Mouse (Mus musculus): ENCODE results near the gene Olfr547.
"Not testable (repeated sequence)": the region's sequence is repeated elsewhere in the genome, so short reads cannot be mapped to it uniquely, and the experiment has no call there.

Gene Olfr547

GRCm38 (mm10) chr7:102534449-102534848 is at the start of gene Olfr547:
Gene Olfr547 (plus strand): TSS chr7:102534749.
- no peak for DNase-seq (ENCODE audit: low read depth, low spot score)

GRCm38 (mm10) chr7:102484766-102485165 is 49.8 kb upstream of the Olfr547 start:
- not testable (repeated sequence) for DNase-seq (ENCODE audit: low read depth, low spot score)

DNA sequence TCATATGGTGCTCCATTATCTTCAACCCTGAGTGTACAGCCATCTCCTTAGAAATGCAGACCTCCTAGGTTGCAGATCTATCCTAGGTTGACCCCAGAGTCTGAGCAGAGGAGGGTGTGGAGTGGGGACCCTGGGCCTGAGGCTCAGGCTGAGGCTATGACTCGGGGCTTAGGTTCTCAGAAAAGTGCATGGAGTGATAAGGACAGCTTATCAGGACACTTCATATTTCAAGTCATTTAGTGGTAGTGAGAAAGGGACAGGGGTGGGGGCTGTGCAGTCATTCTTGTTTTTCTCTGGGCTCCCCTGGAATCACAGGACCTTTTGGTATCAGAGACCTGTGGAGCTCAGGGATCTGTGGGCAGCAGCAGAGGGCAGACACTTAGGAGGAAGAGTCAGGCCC is 48.4 kb upstream of the Olfr547 start:
- DNase-seq (ENCODE audit: low read depth, low spot score): no peak

DNA sequence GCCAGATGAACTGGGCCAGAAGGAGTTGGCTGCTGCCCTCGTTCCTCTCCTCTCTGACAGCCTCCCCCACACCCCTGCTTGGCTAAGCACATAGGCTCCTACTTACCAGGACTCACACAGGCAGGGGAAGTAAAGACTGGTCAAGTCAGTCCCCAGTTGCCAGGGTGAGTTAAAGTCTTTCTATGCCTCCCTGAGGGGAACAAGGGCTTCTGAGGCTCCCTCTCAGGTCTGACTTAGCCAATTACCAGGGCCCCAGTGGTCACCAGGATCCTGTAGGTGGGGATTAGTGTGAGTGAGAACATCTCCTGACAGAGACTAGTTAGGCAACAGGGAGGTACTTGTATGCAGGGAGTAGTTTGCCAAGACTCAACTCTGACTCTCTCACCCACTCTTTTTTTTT is 46.4 kb upstream of the Olfr547 start, which contains the start of gene Olfr544:
Olfr544 (minus strand) TSS at position 153 of the 400 bp plus-strand sequence.
- DNase-seq (ENCODE audit: low read depth, low spot score): no peak

DNA sequence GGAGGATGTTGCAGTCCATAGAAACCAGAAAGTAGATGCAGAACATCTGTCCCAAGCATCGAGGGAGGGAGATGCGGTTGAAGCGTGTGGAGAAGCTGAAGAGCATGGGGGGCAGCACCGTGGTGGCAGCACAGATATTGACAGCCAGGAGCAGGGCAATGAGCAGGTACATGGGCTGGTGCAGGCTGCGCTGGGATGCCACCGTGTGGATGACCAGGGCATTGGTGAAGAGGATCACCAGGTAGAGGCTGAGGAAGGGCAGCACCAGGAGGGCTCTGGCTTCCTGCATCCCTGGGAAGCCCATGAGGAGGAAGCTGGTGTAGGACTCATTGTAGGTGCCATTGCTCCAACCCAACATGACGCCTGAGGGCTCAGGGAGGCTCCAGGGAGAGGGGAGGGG is 40.1 kb upstream of the Olfr547 start:
- DNase-seq (ENCODE audit: low read depth, low spot score): not testable (repeated sequence)

DNA sequence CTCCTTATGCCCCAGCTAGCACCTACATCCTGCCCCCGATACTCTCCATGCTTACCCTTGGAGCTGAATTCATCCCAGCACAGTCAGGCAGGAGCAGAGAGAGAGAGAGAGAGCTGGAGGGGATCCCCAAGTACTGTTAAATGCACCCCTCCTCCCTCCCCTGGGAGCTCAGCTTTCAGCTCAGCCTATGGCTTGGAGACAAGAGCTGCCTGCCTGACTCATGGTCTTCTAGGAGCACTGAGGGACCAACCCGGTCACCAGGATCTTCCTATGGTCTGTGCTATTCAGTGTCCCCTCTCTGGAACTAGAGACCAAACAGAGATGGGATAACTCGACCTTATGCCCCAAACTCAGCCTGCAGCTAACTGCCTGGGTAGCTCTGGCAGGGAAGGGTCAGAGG is 35.1 kb upstream of the Olfr547 start, which contains the start of gene Olfr545:
Olfr545 (minus strand) TSS at position 101 of the 400 bp plus-strand sequence.
- no peak for DNase-seq (ENCODE audit: low read depth, low spot score)

DNA sequence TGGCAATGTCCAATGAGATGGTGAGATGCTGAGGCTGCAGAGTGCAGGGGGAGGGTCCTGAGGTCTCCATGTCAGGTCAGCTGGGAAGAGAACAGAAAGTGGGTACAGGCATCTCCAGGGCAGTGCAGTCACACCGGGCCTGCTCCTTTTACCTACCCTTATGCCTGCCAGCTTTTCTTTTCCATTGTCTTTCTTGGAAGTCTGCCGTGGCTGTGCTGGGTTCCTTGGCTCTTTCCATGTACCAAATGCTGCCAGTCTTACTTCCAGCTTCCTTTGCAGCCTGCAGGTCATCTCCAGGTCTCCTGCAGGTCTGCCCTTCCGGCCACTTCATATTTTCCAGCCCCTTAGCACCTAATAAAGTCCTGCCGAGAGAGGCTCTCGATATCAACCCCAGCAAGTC is 32.6 kb upstream of the Olfr547 start:
- DNase-seq (ENCODE audit: low read depth, low spot score): no peak

GRCm38 (mm10) chr7:102506848-102507247 is 27.7 kb upstream of the Olfr547 start:
- DNase-seq (ENCODE audit: low read depth, low spot score): peak; percentile 85

DNA sequence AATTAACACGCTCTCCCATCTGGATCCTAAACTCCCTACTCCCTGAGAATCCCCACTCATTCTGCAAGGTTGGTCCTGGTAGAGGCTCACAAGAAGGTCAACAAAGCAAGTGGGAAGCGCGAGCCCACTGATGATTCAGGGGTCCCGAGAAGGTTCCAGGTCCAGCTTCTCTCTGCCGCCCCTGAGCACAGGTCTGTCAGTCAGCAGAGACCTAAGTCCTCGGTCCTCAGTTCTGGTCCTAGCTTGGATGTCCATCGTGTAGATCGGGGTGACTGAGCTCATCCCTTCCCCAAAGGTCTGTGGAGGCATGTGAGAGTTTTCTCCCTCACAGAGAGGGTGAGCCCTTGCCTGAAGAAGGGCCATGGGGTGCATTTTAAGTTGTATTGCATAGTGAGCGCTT is 26.5 kb upstream of the Olfr547 start:
- DNase-seq (ENCODE audit: low read depth, low spot score): no peak

- no peak for DNase-seq (ENCODE audit: low read depth, low spot score)
These were observed 25.9 kb upstream of the Olfr547 start for GRCm38 (mm10) chr7:102508666-102509065.

DNA sequence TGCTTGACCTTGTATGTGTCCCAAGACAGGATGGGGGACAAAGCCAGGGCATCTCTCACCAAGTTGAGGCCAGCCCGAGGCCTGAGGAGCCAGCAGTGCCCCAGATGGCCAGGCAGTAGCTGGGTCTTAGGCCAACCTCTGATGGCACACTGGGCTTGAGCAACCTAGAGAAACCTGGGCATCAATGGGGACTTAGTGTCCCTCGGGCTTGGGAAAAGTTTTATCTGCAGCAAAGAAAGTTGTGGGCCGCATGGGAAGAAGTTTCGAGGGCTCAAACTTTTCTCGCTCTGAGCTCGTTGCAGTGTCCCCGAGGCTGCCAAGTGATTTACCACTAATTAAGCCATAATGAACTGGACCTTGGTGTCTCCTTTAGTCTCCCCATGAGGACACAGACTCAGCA is 24.8 kb upstream of the Olfr547 start:
- no peak for DNase-seq (ENCODE audit: low read depth, low spot score)

DNA sequence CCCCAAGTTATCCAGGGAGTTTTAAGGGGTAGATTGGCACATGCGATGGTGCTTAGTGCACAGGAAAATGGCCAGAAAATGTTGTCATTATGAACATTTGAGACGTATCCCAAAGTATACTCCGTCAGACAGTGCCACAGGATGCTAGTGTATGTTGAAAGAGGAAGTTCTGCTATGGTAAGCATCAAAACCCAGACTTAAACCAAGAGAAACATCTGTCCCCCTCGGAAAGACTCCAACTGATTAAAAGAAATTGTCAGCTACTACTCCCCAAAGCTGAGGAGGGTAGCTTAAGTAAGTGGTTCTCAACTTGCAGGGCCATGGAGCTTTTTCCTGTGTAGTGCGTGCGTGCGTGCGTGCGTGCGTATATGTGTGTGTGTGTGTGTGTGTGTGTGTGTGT is 22.6 kb upstream of the Olfr547 start:
- DNase-seq (ENCODE audit: low read depth, low spot score): no peak

DNA sequence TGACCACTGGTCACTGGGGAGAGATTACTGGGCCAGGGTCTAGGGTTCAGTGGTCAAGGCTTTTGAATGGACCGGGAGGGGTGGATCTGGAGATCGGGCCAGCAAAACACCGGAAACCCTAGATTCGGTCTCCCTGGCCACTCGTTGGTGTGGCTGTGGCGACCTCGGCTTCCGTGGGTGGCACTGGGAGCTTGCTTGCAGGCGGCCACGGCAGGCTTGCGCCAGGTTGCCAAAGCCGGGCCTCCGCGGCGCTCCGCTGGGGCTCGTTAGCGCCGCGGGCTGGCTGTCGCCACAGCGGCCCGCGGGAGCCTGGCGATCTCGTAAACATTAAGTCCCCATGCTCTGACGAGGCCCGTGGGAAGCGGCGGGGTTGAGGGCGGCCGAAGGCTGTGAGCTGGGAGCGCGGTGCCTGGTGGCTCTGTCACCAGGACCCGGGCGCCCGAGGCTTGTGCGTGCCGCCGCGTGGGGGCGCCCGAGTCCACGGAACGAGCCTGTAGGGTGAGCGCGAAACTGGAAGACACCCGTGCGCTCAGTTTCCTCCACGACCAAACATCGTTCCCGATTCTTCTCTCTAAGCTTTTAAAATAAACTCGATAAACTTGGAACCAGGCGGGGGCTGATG is 21.6 kb upstream of the Olfr547 start:
- peak; percentile 90 for DNase-seq (ENCODE audit: low read depth, low spot score)

DNA sequence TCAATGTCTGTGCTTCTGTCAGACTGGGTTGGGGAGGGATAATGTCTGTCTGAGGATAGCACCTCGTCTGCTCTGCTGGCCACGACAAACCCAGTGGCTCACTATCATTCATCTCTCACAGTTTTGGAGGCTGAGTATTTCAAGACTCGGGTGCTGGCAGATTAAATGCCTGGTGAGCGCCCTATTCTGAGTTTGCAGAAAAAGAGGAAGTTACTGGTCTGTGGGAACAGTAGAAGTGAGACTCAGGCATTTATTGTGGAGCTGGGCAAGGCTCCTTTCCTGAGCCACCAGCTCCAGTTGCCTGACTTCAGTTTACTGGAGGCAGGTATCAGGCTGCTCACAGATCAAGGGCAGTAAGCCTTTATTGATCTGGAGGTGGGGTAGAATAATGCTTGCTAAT is 20.4 kb upstream of the Olfr547 start:
- DNase-seq (ENCODE audit: low read depth, low spot score): no peak

GRCm38 (mm10) chr7:102516261-102517050 is 18.1 kb upstream of the Olfr547 start:
- no peak for DNase-seq (ENCODE audit: low read depth, low spot score)

DNA sequence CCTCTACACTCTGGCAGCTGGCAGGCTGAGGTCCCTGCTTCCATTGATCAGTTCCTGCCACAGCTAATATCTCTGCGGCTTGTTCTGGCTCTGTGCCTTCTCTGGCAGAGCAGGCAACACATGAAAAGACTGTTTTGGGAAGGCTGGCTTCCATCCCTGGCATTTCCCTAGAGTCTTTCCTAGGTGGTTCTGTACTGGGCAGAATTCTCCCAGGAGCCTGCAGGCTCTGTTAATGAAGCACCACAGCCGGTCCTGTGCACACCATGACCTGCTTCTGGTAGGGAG is 17.6 kb upstream of the Olfr547 start:
- DNase-seq (ENCODE audit: low read depth, low spot score): no peak

- DNase-seq (ENCODE audit: low read depth, low spot score): peak; percentile 51
These were observed 5.5 kb upstream of the Olfr547 start for GRCm38 (mm10) chr7:102529052-102529451.

- DNase-seq (ENCODE audit: low read depth, low spot score): no peak
These were observed 6.0 kb downstream of the Olfr547 start, which contains the start of gene Olfr548-ps1 for GRCm38 (mm10) chr7:102540596-102540995. Gene Olfr548-ps1 (plus strand): TSS chr7:102540896.

DNA sequence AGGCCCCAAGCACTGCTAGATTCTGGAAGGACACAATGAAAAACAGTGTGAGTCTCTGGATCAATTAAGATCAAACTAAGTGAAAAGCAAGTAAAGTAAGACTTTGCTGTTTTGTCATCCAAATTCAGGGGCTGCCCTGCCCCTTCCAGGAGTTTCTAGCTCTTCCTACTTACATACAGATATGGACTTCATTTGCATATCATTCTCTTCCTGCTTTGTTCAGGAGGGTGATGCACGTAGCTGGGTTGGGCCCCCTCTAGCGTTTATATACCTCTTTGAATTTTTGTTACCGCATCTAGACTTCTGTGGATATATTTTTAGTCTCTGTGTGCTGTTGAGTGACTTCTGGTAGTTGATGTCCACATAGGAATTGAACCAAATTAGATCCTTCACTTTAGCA is 6.7 kb downstream of the Olfr547 start:
- DNase-seq (ENCODE audit: low read depth, low spot score): peak; percentile 38

GRCm38 (mm10) chr7:102549570-102549969 is 15.0 kb downstream of the Olfr547 start, which contains the start of gene Olfr549:
Gene Olfr549 (plus strand): TSS chr7:102549870.
- no peak for DNase-seq (ENCODE audit: low read depth, low spot score)

DNA sequence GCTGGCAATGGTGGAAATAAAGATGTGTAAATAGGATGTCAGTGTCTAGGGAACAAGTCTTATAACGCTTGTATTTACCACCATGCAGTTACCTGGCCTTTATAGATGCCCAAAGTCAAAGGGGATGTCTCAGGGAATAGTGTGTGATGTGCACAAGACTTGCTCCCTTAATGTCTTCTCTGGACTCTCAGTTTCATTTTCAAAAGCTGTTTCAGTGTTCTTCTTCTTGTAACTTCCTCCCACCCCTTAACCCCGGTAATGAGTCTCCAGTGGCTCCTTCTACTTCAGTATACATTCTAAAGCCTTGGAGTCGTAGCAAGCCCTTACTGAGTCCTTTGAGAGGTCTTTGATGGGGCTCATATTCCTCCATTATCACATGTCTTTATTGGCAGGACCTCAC is 18.7 kb downstream of the Olfr547 start:
- DNase-seq (ENCODE audit: low read depth, low spot score): peak; percentile 23

DNA sequence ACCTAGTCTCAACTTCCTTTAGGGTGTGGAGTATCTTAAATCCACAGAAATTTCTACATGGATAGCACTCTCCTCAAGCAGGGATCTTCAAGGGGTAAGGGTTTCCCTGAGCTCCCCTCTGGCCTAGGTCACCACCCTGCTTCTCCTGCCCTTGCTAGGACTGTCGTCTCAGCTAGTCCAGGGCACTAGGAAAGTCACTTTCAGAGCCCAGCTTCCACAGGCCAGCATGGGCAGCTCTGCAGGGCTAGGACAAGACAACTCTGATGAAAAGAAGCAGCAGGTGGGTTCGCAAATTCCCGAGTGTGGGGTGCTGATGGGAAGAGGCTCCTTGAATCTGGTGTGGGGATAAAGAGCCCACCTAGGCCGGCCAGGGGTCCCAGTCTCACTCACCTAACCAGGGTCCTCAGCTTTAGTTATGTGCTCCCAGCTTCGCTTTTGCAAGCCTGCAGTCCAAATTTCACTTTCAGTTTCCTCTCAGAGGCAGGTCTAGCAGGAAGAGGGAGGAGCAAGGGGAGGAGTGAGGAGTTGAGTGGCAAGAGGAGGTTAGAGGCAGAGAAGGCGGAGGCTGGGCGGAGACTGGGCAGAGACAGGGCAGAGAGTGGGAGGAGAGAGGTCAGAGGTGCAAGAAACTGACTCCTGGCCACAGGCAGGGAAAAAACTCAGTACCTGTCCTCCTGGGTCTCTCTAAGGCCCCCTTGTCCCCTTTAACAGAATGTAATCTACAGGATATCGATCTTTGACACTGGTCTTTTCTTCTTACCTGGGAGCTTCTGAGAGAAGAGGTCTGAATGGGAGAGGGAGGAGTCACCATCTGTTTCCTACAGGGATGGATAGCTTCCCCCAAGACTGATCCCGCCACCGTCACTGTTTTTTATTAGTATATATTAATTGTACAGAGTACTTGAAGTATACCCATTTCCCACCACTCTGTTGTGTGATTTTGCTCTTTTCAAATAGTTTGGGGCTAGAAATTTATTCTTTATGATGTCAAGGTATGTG is 30.7 kb downstream of the Olfr547 start, which contains the start of gene Trim21:
Trim21 (minus strand) TSS at position 488 of the 999 bp plus-strand sequence.
- peak; percentile 92 for DNase-seq (ENCODE audit: low read depth, low spot score)
